Mouse (Mus musculus) ES-E14 (cell line): ENCODE measurements around the gene Lonp2. TPM values are rescaled to one million over a fixed set of nuclear protein-coding genes. Genes with fewer than 3 reads are reported as not detected.

Source experiments
- DNase-seq: peaks from one replicate; pipeline ENCODE4 v3.0.0-alpha.2; 2013; ENCODE audit warnings: low read depth, low spot score
- H3K27ac ChIP-seq: 2 replicates; pipeline ENCODE4 v1.5.1; 2012; ENCODE audit warnings: low read depth, mild to moderate bottlenecking, low read length, moderate library complexity, mixed read lengths; ENCODE audit not compliant: poor library complexity, insufficient read depth, severe bottlenecking
- H3K36me3 ChIP-seq: 2 replicates; pipeline ENCODE4 v1.6.1; 2012; ENCODE audit warnings: mild to moderate bottlenecking, low read length, moderate library complexity, mixed read lengths; ENCODE audit not compliant: control insufficient read depth, poor library complexity, insufficient read depth, severe bottlenecking
- H3K4me1 ChIP-seq, 2 experiments: fragments of 150-350 bp in 1 of 2; sonication (generic) in 1 of 2; 2 replicates each; pipeline ENCODE4 v1.6.1; 2012; ENCODE audit warnings: low read length in 2 of 2, mild to moderate bottlenecking in 1 of 2, mixed read lengths in 1 of 2; ENCODE audit not compliant: control insufficient read depth in 2 of 2, insufficient read depth in 2 of 2, poor library complexity in 1 of 2
- H3K4me3 ChIP-seq, 2 experiments: fragments of 150-350 bp in 1 of 2; sonication (generic) in 1 of 2; 2 replicates each; pipeline ENCODE4 v1.5.1; 2012; ENCODE audit warnings: low read length in 2 of 2, low read depth in 1 of 2, mild to moderate bottlenecking in 1 of 2, mixed read lengths in 1 of 2; ENCODE audit not compliant: insufficient read depth in 1 of 2, poor library complexity in 1 of 2, severe bottlenecking in 1 of 2
- H3K9ac ChIP-seq: 2 replicates; pipeline ENCODE4 v1.6.1; 2012; ENCODE audit warnings: low read depth, mild to moderate bottlenecking, low read length, mixed read lengths; ENCODE audit not compliant: poor library complexity, insufficient read depth, severe bottlenecking
- H3K9me3 ChIP-seq: fragments of 150-350 bp; sonication (generic); 2 replicates; pipeline ENCODE4 v1.6.1; 2012; ENCODE audit warnings: low read depth, mild to moderate bottlenecking, low read length; ENCODE audit not compliant: control insufficient read depth, insufficient read depth
- CHD2 ChIP-seq: IDR thresholded peaks from 2 replicates; pipeline ENCODE4 v1.6.1; 2014; ENCODE audit warnings: mild to moderate bottlenecking, low read depth, low read length, inconsistent platforms
- HCFC1 ChIP-seq: IDR thresholded peaks from 2 replicates; pipeline ENCODE4 v1.6.1; 2012; ENCODE audit warnings: low read length, inconsistent platforms, borderline replicate concordance; ENCODE audit not compliant: insufficient read depth
- MAFK ChIP-seq: IDR thresholded peaks from 2 replicates; pipeline ENCODE4 v1.6.1; 2014; ENCODE audit warnings: mild to moderate bottlenecking, low read depth, low read length, inconsistent platforms; ENCODE audit not compliant: insufficient read depth
- ZC3H11A ChIP-seq: IDR thresholded peaks from 2 replicates; pipeline ENCODE4 v1.6.1; 2012; ENCODE audit warnings: low read depth, mild to moderate bottlenecking, inconsistent platforms, low read length, borderline replicate concordance
- ZNF384 ChIP-seq: IDR thresholded peaks from 2 replicates; pipeline ENCODE4 v1.6.1; 2012; ENCODE audit warnings: low read depth, low read length, inconsistent platforms
- in situ Hi-C, 2 experiments: fragments of 600-800 bp; cut with MboI; formaldehyde crosslinking; loops; one replicate each; pipeline ENCODE4 v1.15.1; 2025; ENCODE audit warnings: low sequenced_read_pairs in 2 of 2, inconsistent platforms in 1 of 2; ENCODE audit not compliant: unreplicated experiment in 2 of 2
- total RNA-seq: library from RNA; depleted of rRNA; stranded (reverse); fragments of 300-350 nt; gene quantifications from 2 replicates; pipeline ENCODE4 v1.2.3, GENCODE M21; 2012

Lonp2 gene
- total RNA-seq, 1 experiment, result 39.1 TPM

DNA sequence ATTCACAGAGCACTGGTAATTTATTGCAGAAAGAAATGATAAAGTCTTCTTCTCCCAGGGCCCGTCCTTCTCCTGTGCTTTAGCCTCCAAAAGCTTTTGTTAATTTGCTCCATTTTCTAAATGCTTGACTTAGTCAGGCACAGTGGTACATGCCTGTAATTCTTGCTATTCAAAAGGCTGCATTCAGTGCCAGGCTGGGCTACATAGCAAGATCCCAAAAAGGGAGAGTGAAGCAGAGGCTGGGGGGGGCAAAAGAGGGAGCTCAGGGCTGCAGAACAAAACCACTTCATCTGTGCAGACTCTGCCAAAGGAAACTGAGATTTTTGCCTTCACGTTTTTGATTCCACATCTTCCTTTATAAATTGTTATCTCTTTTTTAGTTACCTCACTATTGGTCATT, 28.7 kb downstream of the Lonp2 start:
- Histone ChIP-seq H3K9me3 (no peaks in the 10 kb centered on the region), H3K4me3 (no peak overlapping the region), H3K27ac (no peak overlapping the region), H3K9ac (no peak overlapping the region), H3K4me1 (no peaks in the 10 kb centered on the region), H3K36me3 (no peaks in the 10 kb centered on the region)
- no peak for TF ChIP-seq ZC3H11A
- no peak for TF ChIP-seq HCFC1
- no peak for TF ChIP-seq CHD2
- TF ChIP-seq ZNF384, result no peak
- no peak for TF ChIP-seq MAFK
- in situ Hi-C loops, result no loop called here
- DNase-seq, result no peak

DNA sequence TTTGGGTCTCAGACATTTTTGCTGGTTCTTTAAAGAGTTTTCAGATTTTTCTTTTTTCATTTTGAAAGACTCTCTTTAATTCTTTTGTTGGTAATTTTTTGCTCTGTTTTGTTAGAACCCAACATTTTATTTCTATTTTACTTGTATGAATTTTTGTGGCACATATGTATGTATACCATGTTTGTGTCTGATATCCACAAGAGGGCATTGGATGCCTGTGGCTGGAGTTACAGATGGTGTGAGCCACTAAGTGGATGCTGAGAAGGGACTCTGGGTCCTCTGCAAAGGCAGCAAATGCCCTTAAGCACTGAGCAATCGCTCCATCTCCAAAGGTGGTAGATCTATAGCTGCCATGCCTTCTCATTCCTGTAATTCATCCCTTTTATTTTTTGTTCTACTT, 30.7 kb downstream of the Lonp2 start:
- TF ChIP-seq HCFC1, result no peak
- TF ChIP-seq ZNF384, result no peak
- TF ChIP-seq MAFK, result no peak
- no peak for TF ChIP-seq CHD2
- no peak for TF ChIP-seq ZC3H11A
- no peak overlapping the region for H3K9ac ChIP-seq
- H3K9me3 ChIP-seq, result no peaks in the 10 kb centered on the region
- in situ Hi-C loops, result no loop called here
- no peak overlapping the region for H3K27ac ChIP-seq
- H3K4me3 ChIP-seq, result no peak overlapping the region
- no peaks in the 10 kb centered on the region for H3K4me1 ChIP-seq
- no peak for DNase-seq
- H3K36me3 ChIP-seq, result 0 out of 2 replicates have a peak, but pooled peaks cover 3% of the 10 kb centered on the region

DNA sequence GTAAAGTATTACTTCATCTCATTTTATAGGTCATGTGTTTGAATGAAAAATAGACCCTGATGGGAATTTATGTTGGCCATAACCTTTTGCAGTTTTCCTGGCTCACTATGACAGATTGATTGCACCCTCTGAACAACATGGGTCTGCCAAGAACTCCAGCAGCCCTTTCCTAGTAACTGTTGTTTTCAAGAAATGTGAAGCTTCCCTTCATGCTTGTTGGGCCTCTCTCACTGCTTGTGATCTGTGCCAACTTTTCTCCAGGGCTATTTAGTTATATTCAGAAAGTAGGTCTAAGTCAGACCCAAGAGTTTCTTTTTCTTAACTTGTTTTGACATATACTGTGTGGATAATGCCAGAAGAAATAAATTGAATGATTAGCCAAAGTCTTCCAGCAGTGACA, 44.9 kb downstream of the Lonp2 start:
- no peaks in the 10 kb centered on the region for H3K4me1 ChIP-seq
- no peaks in the 10 kb centered on the region for H3K36me3 ChIP-seq
- H3K9ac ChIP-seq, result no peak overlapping the region
- TF ChIP-seq ZNF384 (no peak), CHD2 (no peak), ZC3H11A (no peak), MAFK (no peak), HCFC1 (no peak)
- no peak for DNase-seq
- no peak overlapping the region for H3K27ac ChIP-seq
- in situ Hi-C loops, result no loop called here
- H3K9me3 ChIP-seq, result no peaks in the 10 kb centered on the region
- H3K4me3 ChIP-seq, result no peak overlapping the region

DNA sequence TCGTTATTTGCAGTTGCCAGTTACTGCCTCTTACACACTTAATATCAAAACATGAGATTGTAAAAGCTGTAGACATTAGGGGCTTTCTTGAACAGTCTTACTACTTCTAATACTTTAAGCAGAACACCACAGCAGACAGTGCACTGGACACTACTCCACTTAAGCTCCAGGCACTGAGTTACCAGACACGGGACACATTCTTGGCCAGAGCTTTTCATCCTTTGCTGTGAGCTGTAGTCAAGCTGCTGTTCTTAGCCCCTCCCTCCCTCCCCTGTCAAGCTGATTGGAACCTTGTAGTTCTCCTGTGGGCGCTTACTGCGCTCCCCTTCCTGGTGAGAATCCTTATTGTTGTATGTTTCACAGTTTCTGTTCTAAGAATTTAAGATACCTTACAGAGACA, 45.4 kb downstream of the Lonp2 start:
- H3K27ac ChIP-seq, result no peak overlapping the region
- TF ChIP-seq ZNF384 (no peak), ZC3H11A (no peak), MAFK (no peak), HCFC1 (no peak), CHD2 (no peak)
- in situ Hi-C loops, result no loop called here
- H3K9me3 ChIP-seq, result no peaks in the 10 kb centered on the region
- no peaks in the 10 kb centered on the region for H3K36me3 ChIP-seq
- no peaks in the 10 kb centered on the region for H3K4me1 ChIP-seq
- DNase-seq, result no peak
- no peak overlapping the region for H3K9ac ChIP-seq
- H3K4me3 ChIP-seq, result no peak overlapping the region

DNA sequence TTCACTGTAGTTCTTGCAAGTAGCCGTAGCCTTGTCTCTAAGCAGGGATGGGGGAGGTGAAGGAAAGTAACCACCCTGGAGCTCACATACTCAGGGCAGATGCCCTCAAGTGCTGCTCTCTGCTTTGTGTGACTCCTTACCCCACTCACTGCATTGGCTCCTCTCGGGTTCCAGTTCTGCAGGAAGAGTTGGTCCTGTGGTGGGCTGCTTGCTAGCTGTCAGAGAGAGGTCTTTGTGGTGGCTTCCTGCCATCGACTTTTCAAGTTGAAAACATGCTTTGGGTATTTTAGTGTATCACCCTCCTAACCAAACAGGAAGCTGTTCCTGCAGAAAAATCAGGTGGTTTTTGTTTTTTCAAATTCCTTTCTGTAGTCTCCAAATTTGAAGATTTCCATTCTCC, 62.8 kb downstream of the Lonp2 start:
- TF ChIP-seq CHD2, result no peak
- no peak for TF ChIP-seq MAFK
- TF ChIP-seq ZC3H11A, result no peak
- no peak for TF ChIP-seq HCFC1
- no peak for TF ChIP-seq ZNF384
- no peaks in the 10 kb centered on the region for H3K9me3 ChIP-seq
- no peaks in the 10 kb centered on the region for H3K4me1 ChIP-seq
- H3K36me3 ChIP-seq, result peaks cover 2% of the 10 kb centered on the region; the same call in 1 of the 2 replicates
- in situ Hi-C loops, result no loop called here
- DNase-seq, result no peak
- no peak overlapping the region for H3K4me3 ChIP-seq
- H3K27ac ChIP-seq, result no peak overlapping the region
- H3K9ac ChIP-seq, result no peak overlapping the region; the same call in 1 of the 2 replicates
